Mouse (Mus musculus): ENCODE measurements at regions not wholly inside any gene's neighbourhood (a gene's known extent, or its start where the extent isn't known, plus 50 kb on each side); places are given as distances from the start of the nearest gene placed in this dataset.
A peak's percentile ranks its signal among the peaks of the same experiment; 100 is the strongest.

- DNase-seq (ENCODE audit: low spot score in 2 of 2): peak in 1 of 2 experiments; percentile 28
These were observed 152.6 kb upstream of the Cypt12 start for GRCm38 (mm10) chr3:17795271-17796260.

GRCm38 (mm10) chr3:17796766-17797165, 151.4 kb upstream of the Cypt12 start:
- no peak for DNase-seq (ENCODE audit: low spot score in 2 of 2)

- peak; percentile 69 to 75 for DNase-seq (ENCODE audit: low spot score in 2 of 2)
These were observed 149.8 kb upstream of the Cypt12 start for GRCm38 (mm10) chr3:17798399-17798798.

- no peak for DNase-seq (ENCODE audit: low spot score in 2 of 2)
These were observed 149.1 kb upstream of the Cypt12 start for GRCm38 (mm10) chr3:17799120-17799519.

- DNase-seq (ENCODE audit: low spot score in 2 of 2): no peak
These were observed 147.4 kb upstream of the Cypt12 start for GRCm38 (mm10) chr3:17800810-17801209.

- no peak for DNase-seq (ENCODE audit: low spot score in 2 of 2)
These were observed 146.7 kb upstream of the Cypt12 start for GRCm38 (mm10) chr3:17801479-17801878.

GRCm38 (mm10) chr3:17805185-17805584, 143.0 kb upstream of the Cypt12 start:
- DNase-seq (ENCODE audit: low spot score in 2 of 2): no peak

GRCm38 (mm10) chr3:17811290-17811689, 136.9 kb upstream of the Cypt12 start:
- DNase-seq (ENCODE audit: low spot score in 2 of 2): no peak

GRCm38 (mm10) chr3:17824201-17824600, 124.0 kb upstream of the Cypt12 start:
- DNase-seq (ENCODE audit: low spot score in 2 of 2): no peak

GRCm38 (mm10) chr3:17824662-17825061, 123.5 kb upstream of the Cypt12 start:
- DNase-seq (ENCODE audit: low spot score in 2 of 2): no peak

- no peak for DNase-seq (ENCODE audit: low spot score in 2 of 2)
These were observed 122.8 kb upstream of the Cypt12 start for GRCm38 (mm10) chr3:17825254-17825890.

- DNase-seq (ENCODE audit: low spot score in 2 of 2): peak in 1 of 2 experiments; percentile 49
These were observed 113.5 kb upstream of the Cypt12 start for GRCm38 (mm10) chr3:17834706-17835105.

GRCm38 (mm10) chr3:17847609-17848008, 100.6 kb upstream of the Cypt12 start:
- peak in 1 of 2 experiments; percentile 53 for DNase-seq (ENCODE audit: low spot score in 2 of 2)

- DNase-seq (ENCODE audit: low spot score in 2 of 2): no peak
These were observed 100.0 kb upstream of the Cypt12 start for GRCm38 (mm10) chr3:17848181-17848580.

GRCm38 (mm10) chr3:17862367-17862766, 85.8 kb upstream of the Cypt12 start:
- no peak for DNase-seq (ENCODE audit: low spot score in 2 of 2)

- DNase-seq (ENCODE audit: low spot score in 2 of 2): no peak
These were observed 83.1 kb upstream of the Cypt12 start for GRCm38 (mm10) chr3:17865112-17865511.

GRCm38 (mm10) chr3:17870895-17871482, 77.2 kb upstream of the Cypt12 start:
- DNase-seq (ENCODE audit: low spot score in 2 of 2): no peak

GRCm38 (mm10) chr3:17895869-17896268, 52.3 kb upstream of the Cypt12 start:
- DNase-seq (ENCODE audit: low spot score in 2 of 2): no peak

- DNase-seq (ENCODE audit: low spot score in 2 of 2): no peak
These were observed 51.5 kb upstream of the Cypt12 start for GRCm38 (mm10) chr3:17896756-17897155.
